Mouse (Mus musculus): Measurements from ENCODE around the gene Btbd7.

Gene Btbd7

GRCm38 (mm10) chr12:102782841-102783240 lies 95.4 kb downstream of the Btbd7 start:
- DNase-seq (ENCODE audit: low read depth, low spot score): no peak

DNA sequence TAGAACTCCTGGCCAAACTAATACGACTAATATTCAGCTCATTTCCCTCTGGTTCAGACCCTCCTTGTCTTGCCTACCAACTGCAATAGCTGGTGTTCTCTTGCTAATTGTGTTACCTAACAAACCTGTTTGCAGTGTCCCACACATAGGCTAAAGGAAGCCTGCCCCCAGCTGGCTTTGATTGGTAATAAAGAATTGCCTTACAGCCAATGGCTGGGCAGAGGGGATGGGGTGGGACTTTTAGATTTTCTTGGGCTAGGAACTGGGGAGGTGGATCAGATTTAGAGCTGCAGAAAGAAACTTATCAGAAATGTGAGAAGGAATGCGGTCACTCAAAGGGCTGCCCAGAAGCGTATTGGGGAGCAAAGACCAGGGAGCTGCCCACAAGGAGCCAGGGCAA lies 98.8 kb downstream of the Btbd7 start:
- peak; percentile 37 for DNase-seq (ENCODE audit: low read depth, low spot score)

DNA sequence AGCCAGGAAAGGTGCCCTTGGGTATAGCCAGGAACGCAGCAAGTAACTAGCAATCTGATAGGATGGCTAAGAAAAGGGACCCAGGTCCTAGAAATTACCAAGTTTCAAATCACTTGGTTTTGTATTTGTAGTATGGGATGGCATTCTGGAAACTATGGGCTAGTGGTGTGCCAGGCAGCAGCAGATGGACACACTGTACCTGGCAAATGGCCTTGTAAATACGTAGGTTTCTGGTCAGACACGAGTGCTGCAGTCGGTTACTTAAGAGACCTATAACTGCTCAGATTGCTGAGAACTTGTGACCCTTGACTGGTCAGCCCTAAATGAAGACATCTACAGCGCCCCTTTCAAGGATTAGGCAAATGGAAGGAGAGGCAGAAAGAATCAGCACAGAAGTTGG lies 100.1 kb downstream of the Btbd7 start:
- DNase-seq (ENCODE audit: low read depth, low spot score): no peak

DNA sequence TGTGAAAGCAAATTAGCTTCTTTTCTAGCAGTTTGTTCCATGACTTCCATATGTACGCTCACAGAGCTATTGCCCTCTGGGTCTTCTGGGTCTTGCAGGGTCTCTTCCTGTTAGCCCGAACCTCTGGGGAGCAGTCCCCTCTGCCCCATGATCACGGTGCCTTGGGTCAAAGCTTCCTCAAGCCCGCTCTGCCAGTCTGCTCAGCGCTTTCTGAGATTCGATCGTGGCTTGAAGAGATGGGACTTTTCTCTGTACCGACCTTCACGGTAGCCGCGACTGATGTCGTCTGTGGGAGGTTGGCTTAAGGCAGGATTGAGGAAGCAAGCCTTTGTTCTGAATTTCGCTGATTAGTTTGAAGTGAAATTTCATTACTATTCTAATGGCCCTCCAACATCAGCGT lies 102.2 kb downstream of the Btbd7 start:
- no peak for DNase-seq (ENCODE audit: low read depth, low spot score)

GRCm38 (mm10) chr12:102772676-102773075 lies 105.6 kb downstream of the Btbd7 start:
- no peak for DNase-seq (ENCODE audit: low read depth, low spot score)

DNA sequence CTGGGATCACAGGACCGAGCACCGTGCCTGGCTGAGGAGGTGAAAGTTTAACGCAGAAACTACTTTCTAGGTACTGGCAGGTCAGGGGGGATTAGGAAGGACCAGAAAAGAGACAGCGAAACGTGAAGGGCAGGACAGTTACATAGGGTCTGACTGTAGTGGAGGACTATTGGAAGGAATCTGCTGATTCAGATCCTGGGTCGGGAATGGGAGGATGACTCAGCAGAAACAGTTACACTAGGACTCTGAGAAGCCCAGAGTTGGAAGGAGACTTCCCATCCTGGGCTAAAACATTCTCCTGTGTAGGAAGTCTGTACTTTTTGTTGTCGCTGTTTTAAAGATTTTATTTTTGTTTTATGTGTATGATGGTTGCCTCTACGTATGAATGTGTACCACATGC lies 106.7 kb downstream of the Btbd7 start:
- DNase-seq (ENCODE audit: low read depth, low spot score): no peak

DNA sequence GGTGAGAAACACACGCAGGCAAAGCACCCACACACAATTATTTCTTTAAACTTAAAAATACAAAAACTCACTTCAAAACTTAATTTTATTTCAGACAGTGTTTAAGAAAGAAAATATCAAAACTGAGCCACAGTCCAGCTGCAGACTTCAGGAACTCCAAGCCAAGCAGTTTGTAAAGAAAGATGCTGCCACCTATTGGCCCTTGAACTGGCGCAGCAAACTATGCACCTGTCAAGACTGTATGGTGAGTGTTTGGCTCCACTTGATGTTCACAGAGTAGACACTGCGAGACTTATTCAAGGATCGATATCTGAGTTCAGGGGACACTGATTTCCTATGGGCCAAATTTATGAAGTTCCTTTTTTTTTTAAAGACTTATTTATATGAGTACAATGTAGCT lies 109.3 kb downstream of the Btbd7 start:
- DNase-seq (ENCODE audit: low read depth, low spot score): peak; percentile 35

DNA sequence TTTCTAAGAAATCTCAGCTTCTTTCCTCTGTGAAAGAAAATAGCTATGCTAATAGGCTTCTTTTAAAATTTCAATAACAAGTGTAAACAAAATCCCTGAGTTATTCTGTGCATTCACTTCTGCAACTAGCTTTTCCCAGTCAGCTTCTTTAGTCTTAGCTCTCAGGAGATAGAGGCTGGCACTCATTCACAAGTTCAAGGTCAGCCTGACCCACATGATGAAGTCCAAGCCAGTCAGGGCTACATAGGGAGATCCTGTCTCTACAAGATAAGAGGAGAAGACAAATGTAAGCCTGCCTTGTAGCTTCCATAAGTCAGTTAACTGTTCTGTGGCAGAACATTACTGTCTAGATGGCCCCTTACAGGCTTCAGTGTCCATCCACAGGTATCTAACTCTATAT lies 114.6 kb downstream of the Btbd7 start:
- no peak for DNase-seq (ENCODE audit: low read depth, low spot score)

GRCm38 (mm10) chr12:102761668-102762067 lies 116.6 kb downstream of the Btbd7 start:
- DNase-seq (ENCODE audit: low read depth, low spot score): no peak

DNA sequence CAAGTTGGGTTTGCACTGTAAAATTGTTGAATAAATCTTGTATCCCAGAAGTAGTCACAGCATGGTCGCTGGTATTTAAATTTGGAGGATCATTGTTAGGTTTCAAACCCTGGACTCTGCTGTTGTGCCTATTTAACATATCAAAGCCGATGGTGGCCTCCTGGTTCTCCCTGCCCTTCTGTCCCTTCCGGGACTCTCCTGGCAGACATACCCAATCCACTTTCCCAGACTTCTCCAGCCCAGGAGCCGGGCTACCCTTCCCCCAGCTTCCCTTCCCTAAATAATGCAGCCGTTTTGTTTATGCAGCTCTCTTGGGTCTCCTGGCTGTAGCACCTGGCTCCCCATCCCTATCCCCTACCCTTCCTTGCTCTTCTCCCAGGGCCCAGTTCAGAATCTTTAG lies 119.3 kb downstream of the Btbd7 start:
- no peak for DNase-seq (ENCODE audit: low read depth, low spot score)

DNA sequence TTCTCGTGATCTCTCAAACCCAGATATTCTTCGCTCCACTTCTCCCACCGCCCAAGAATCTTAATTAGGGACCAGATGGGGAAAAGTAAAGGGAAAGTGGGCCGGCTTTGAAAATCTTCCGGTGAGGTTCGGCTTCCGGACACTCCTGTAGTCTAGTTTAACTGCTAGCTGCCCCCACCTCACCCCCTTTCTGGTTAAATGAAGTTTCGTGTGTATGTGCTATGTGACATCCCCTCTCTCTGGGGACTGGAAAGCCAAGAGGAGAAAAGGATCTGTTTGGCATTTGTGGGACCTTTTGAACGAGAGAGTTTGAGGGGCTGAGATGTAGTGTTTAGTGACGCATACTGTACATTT lies 119.9 kb downstream of the Btbd7 start, which contains the start of gene Gm20604:
Gm20604 (minus strand) TSS at position 270 of the 354 bp plus-strand sequence.
- DNase-seq (ENCODE audit: low read depth, low spot score): no peak

GRCm38 (mm10) chr12:102757689-102758402 lies 120.4 kb downstream of the Btbd7 start, which contains the start of the genes Gm28051, Gon7 and Ubr7:
Gene Gm28051, minus strand, starts transcription at chr12:102757765.
Gene Gon7, minus strand, starts transcription at chr12:102757803.
Gene Ubr7, plus strand, starts transcription at chr12:102757967.
- DNase-seq (ENCODE audit: low read depth, low spot score): peak; percentile 98

- no peak for DNase-seq (ENCODE audit: low read depth, low spot score)
These were observed 121.1 kb downstream of the Btbd7 start for GRCm38 (mm10) chr12:102757055-102757688.

- DNase-seq (ENCODE audit: low read depth, low spot score): peak; percentile 67
These were observed 122.0 kb downstream of the Btbd7 start for GRCm38 (mm10) chr12:102756304-102756703.

- no peak for DNase-seq (ENCODE audit: low read depth, low spot score)
These were observed 130.0 kb downstream of the Btbd7 start for GRCm38 (mm10) chr12:102748256-102748655.

- peak; percentile 74 for DNase-seq (ENCODE audit: low read depth, low spot score)
These were observed 133.4 kb downstream of the Btbd7 start for GRCm38 (mm10) chr12:102744839-102745238.

GRCm38 (mm10) chr12:102743589-102744574 lies 134.4 kb downstream of the Btbd7 start, which contains the start of the genes Moap1 and Tmem251:
Gene Moap1, minus strand, starts transcription at chr12:102743661.
Gene Tmem251, plus strand, starts transcription at chr12:102743762.
- DNase-seq (ENCODE audit: low read depth, low spot score): peak; percentile 95

GRCm38 (mm10) chr12:102743036-102743588 lies 135.2 kb downstream of the Btbd7 start:
- DNase-seq (ENCODE audit: low read depth, low spot score): no peak

GRCm38 (mm10) chr12:102742056-102742455 lies 136.2 kb downstream of the Btbd7 start:
- no peak for DNase-seq (ENCODE audit: low read depth, low spot score)

- DNase-seq (ENCODE audit: low read depth, low spot score): peak; percentile 47
These were observed 138.0 kb downstream of the Btbd7 start for GRCm38 (mm10) chr12:102740285-102740684.

DNA sequence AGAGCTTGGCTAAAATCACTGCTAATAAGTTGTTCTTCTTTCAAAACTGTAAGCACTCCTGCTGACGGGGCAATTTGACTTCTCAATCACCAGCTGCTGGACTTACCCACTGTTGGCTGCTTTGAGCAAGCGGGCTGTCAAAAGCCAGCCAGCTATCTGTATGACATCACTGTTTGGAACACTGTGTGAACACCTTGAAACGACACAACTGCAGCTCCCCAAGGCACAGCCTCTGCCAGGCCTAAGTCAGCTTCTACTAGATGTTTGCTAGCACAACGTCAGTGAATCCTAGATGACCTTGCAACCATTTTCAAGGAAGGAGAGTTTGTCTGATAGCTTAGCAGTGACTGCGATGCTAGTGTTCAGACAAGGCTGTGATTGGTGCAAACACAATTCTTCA lies 139.2 kb downstream of the Btbd7 start:
- DNase-seq (ENCODE audit: low read depth, low spot score): no peak

All from A20 (cell line).